Mouse (Mus musculus) lung, postnatal 0 days (tissue): ENCODE data around the gene Ankrd23. TPM values are rescaled to one million over a fixed set of nuclear protein-coding genes. Genes with fewer than 3 reads are reported as not detected.
A peak's percentile ranks its signal among the peaks of the same experiment; 100 is the strongest.
"Not testable (repeated sequence)": the region's sequence is repeated elsewhere in the genome, so short reads cannot be mapped to it uniquely, and the experiment has no call there.

Source experiments
- ATAC-seq: fragments of 200-750 bp; cut with Nextera tagmentation; 2 replicates; pipeline ENCODE4 v1.8.0; 2017; ENCODE audit warnings: moderate library complexity
- DNase-seq: peaks from one replicate; pipeline ENCODE4 v3.0.0-alpha.2; 2016; ENCODE audit warnings: low spot score
- H3K27ac ChIP-seq: fragments of 300-500 bp; sonication (generic); 2 replicates; pipeline ENCODE4 v1.5.1; 2014; ENCODE audit warnings: antibody characterized with exemption, mild to moderate bottlenecking, low read length, mixed read lengths
- H3K27me3 ChIP-seq: fragments of 300-500 bp; sonication (generic); replicated peaks from 2 replicates; pipeline ENCODE4 v1.6.1; 2014; ENCODE audit warnings: low read length, mixed read lengths; ENCODE audit not compliant: insufficient read depth
- H3K36me3 ChIP-seq: fragments of 300-500 bp; sonication (generic); 2 replicates; pipeline ENCODE4 v1.6.1; 2014; ENCODE audit warnings: low read length, mixed read lengths; ENCODE audit not compliant: insufficient read depth
- H3K4me1 ChIP-seq: fragments of 300-500 bp; sonication (generic); 2 replicates; pipeline ENCODE4 v1.6.1; 2014; ENCODE audit warnings: antibody characterized with exemption, low read depth, low read length, mixed read lengths; ENCODE audit not compliant: insufficient read depth
- H3K4me2 ChIP-seq: fragments of 300-500 bp; sonication (generic); replicated peaks from 2 replicates; pipeline ENCODE4 v1.6.1; 2014; ENCODE audit warnings: low read depth, mild to moderate bottlenecking, low read length, moderate library complexity, mixed read lengths
- H3K4me3 ChIP-seq: fragments of 300-500 bp; sonication (generic); 2 replicates; pipeline ENCODE4 v1.5.1; 2014; ENCODE audit warnings: low read depth, low read length
- H3K9ac ChIP-seq: fragments of 300-500 bp; sonication (generic); replicated peaks from 2 replicates; pipeline ENCODE4 v1.6.1; 2014; ENCODE audit warnings: low read depth, mild to moderate bottlenecking
- H3K9me3 ChIP-seq: fragments of 300-500 bp; sonication (generic); 2 replicates; pipeline ENCODE4 v1.6.1; 2016; ENCODE audit warnings: low read length, mixed read lengths
- CTCF ChIP-seq: IDR thresholded peaks from 2 replicates; pipeline ENCODE4 v1.5.1; 2016; ENCODE audit warnings: antibody characterized with exemption, mild to moderate bottlenecking
- EP300 ChIP-seq: IDR thresholded peaks from 2 replicates; pipeline ENCODE4 v1.6.1; 2016; ENCODE audit warnings: antibody characterized with exemption, mild to moderate bottlenecking, control low read depth
- WGBS: fragments of 180-500 bp; shearing (Covaris S2); extraction: QIAGEN DNeasy Blood & Tissue Kit; methylation state at CpG from one replicate; pipeline ENCODE4 v1.1.7; 2014; 5-methylcytosine and 5-hydroxymethylcytosine counted together
- polyA plus RNA-seq: library from polyadenylated mRNA; unstranded; fragments of >200 nt; fragmentation: Nextera tagmentation; extraction: Ambion mirVana; gene quantifications from 2 replicates; pipeline ENCODE4 v1.2.1, GENCODE M21; 2015

The Ankrd23 gene
- 6.2 and 10.5 TPM in 2 replicates for polyA plus RNA-seq

- not testable (repeated sequence) for H3K4me3 ChIP-seq, ATAC-seq, H3K4me2 ChIP-seq, H3K9me3 ChIP-seq, H3K27me3 ChIP-seq, H3K9ac ChIP-seq, DNase-seq
- Histone ChIP-seq H3K36me3 (peaks cover 11% of the 10 kb centered on the region; the same call in 1 of the 2 replicates), H3K4me1 (peaks cover 11% of the 10 kb centered on the region; the same call in 1 of the 2 replicates), H3K27ac (peak within 1 kb of the TSS; percentile 52)
- WGBS = 87% methylated on average over 9 of the region's 9 CpGs
Measured at GRCm38 (mm10) chr1:36536783-36537182, at the start of gene Ankrd23. Gene Ankrd23 (minus strand): TSS chr1:36536883.

GRCm38 (mm10) chr1:36586288-36586687 is 49.6 kb upstream of the Ankrd23 start:
- Histone ChIP-seq H3K27me3 (no peaks in the 10 kb centered on the region), H3K4me1 (peaks cover 23% of the 10 kb centered on the region), H3K4me3 (no peak overlapping the region), H3K9ac (no peak overlapping the region), H3K36me3 (no peaks in the 10 kb centered on the region), H3K27ac (no peak overlapping the region), H3K9me3 (no peaks in the 10 kb centered on the region), H3K4me2 (no peak overlapping the region)
- WGBS = 54% methylated on average over 4 of the region's 4 CpGs
- TF ChIP-seq CTCF (no peak), EP300 (no peak)
- DNase-seq (no peak), ATAC-seq (no peak)

DNA sequence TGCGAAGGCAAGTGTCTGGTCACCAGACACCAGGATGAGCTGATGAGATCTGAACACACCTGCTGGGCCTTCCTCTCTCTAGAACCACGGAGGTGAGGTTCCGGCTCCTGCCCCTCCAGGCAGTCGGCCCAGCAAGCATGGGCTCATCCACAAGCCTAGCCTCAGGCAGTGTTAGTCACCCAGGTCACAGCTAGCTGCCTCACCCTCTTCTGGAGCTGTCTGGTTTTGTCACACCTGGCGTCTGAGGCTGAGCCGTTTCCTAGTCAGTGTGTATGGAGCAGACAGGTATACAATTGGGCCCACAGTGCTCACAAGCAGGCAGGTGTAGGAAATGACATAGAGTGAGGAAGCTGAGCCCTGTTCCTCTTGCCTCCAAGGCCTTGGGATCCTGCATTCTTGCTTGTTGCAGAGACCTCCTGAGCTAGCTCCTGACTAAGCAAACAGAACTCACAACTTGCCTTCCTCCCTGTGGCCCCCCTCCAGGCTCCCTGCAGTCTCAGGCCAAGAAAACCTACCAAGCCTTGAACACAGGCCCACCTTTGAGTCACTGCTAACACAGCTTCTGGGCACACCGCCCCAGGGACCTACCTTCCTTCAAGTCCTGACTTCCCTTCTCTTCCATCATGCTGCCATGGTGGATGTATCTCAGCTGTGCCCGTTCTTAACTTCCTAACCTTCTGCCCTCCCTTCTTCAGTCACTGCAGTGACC is 46.9 kb upstream of the Ankrd23 start:
- no peak for ATAC-seq
- no peak overlapping the region for H3K27ac ChIP-seq

DNA sequence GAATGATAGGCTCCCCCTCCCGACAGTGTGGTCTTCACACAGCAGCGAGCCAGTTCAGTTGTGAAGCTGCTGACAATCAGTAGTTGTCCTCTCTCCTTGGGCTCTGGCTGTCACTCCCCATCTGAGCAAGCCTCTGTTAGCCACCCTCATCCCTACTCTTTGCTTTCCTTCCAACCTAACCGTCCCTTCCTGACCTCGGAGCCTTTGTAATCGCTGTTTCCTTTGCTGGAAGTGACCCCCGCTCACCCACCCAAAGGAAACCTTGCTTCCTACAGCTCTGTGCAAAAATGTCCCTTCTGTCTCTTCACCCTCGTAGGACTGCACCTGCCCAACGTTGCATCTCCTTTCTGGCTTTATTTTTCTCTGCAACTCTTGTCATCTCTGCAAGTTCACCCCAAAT is 45.5 kb upstream of the Ankrd23 start:
- ATAC-seq (no peak), DNase-seq (no peak)
- H3K9ac ChIP-seq = no peak overlapping the region
- WGBS = 70% methylated on average over 8 of the region's 8 CpGs
- H3K36me3 ChIP-seq = no peaks in the 10 kb centered on the region
- no peak overlapping the region for H3K4me2 ChIP-seq
- H3K4me1 ChIP-seq = peaks cover 11% of the 10 kb centered on the region
- H3K27me3 ChIP-seq = no peaks in the 10 kb centered on the region
- H3K27ac ChIP-seq = no peak overlapping the region
- H3K4me3 ChIP-seq = no peak overlapping the region
- no peaks in the 10 kb centered on the region for H3K9me3 ChIP-seq
- no peak for TF ChIP-seq CTCF

More for the DNA sequence above, 46.9 kb upstream of the Ankrd23 start:
- Histone ChIP-seq H3K4me2 (no peak overlapping the region), H3K27me3 (no peaks in the 10 kb centered on the region), H3K9ac (no peak overlapping the region), H3K9me3 (no peaks in the 10 kb centered on the region), H3K4me3 (no peak overlapping the region), H3K36me3 (no peaks in the 10 kb centered on the region), H3K4me1 (peaks cover 16% of the 10 kb centered on the region)
- WGBS = 70% methylated on average over 8 of the region's 8 CpGs
- TF ChIP-seq CTCF (no peak), EP300 (no peak)
- DNase-seq = no peak

GRCm38 (mm10) chr1:36581260-36581659 is 44.6 kb upstream of the Ankrd23 start:
- Histone ChIP-seq H3K36me3 (no peaks in the 10 kb centered on the region), H3K27me3 (no peaks in the 10 kb centered on the region), H3K4me3 (no peak overlapping the region), H3K27ac (0 out of 2 replicates have a peak overlapping the region, but pooled peaks have one; percentile 71), H3K9me3 (no peaks in the 10 kb centered on the region), H3K4me1 (peaks cover 11% of the 10 kb centered on the region), H3K9ac (no peak overlapping the region), H3K4me2 (no peak overlapping the region)
- TF ChIP-seq CTCF = no peak
- no peak for TF ChIP-seq EP300
- DNase-seq (no peak), ATAC-seq (no peak)
- WGBS = 84% methylated on average over 5 of the region's 5 CpGs

GRCm38 (mm10) chr1:36580384-36581207 is 43.9 kb upstream of the Ankrd23 start:
- no peaks in the 10 kb centered on the region for H3K36me3 ChIP-seq
- peaks cover 12% of the 10 kb centered on the region for H3K4me1 ChIP-seq
- WGBS = 5% methylated on average over 17 of the region's 17 CpGs
- peak overlapping the region; percentile 71 for H3K27ac ChIP-seq
- H3K9ac ChIP-seq = 0 out of 2 replicates have a peak overlapping the region, but pooled peaks have one; percentile 12
- peak overlapping the region; percentile 53 for H3K4me2 ChIP-seq
- H3K4me3 ChIP-seq = peak overlapping the region; percentile 23
- DNase-seq (peak; percentile 77), ATAC-seq (peak; percentile 91)
- H3K9me3 ChIP-seq = no peaks in the 10 kb centered on the region
- no peaks in the 10 kb centered on the region for H3K27me3 ChIP-seq
- TF ChIP-seq CTCF (no peak; the same call in 1 of the 2 replicates), EP300 (no peak)
